Mouse (Mus musculus) ES-CJ7 (cell line): Measurements from ENCODE around the gene Otoa.
A peak's percentile ranks its signal among the peaks of the same experiment; 100 is the strongest.

ENCODE experiments used
- DNase-seq: peaks from one replicate; pipeline ENCODE4 v3.0.0; 2011; ENCODE audit warnings: low read depth, low spot score

Otoa gene

GRCm38 (mm10) chr7:121081816-121082215 is 366 bp downstream of the Otoa start:
- DNase-seq: no peak

- no peak for DNase-seq
Observed at GRCm38 (mm10) chr7:121082949-121083513, 1.6 kb downstream of the Otoa start.

GRCm38 (mm10) chr7:121084840-121085453 is 3.5 kb downstream of the Otoa start:
- no peak for DNase-seq

- DNase-seq: no peak
Observed at GRCm38 (mm10) chr7:121085500-121085899, 4.0 kb downstream of the Otoa start.

GRCm38 (mm10) chr7:121088745-121089144 is 7.3 kb downstream of the Otoa start:
- peak; percentile 19 for DNase-seq

- DNase-seq: no peak
Observed at GRCm38 (mm10) chr7:121090748-121091147, 9.3 kb downstream of the Otoa start.

- no peak for DNase-seq
Observed at GRCm38 (mm10) chr7:121093026-121093425, 11.6 kb downstream of the Otoa start.

GRCm38 (mm10) chr7:121098614-121099389 is 17.4 kb downstream of the Otoa start:
- no peak for DNase-seq

- no peak for DNase-seq
Observed at GRCm38 (mm10) chr7:121107851-121108250, 26.4 kb downstream of the Otoa start.

GRCm38 (mm10) chr7:121111321-121111720 is 29.9 kb downstream of the Otoa start:
- no peak for DNase-seq

- no peak for DNase-seq
Observed at GRCm38 (mm10) chr7:121111762-121112161, 30.3 kb downstream of the Otoa start.

- DNase-seq: peak; percentile 69
Observed at GRCm38 (mm10) chr7:121120143-121120818, 38.8 kb downstream of the Otoa start.

- no peak for DNase-seq
Observed at GRCm38 (mm10) chr7:121130837-121131236, 49.4 kb downstream of the Otoa start.

GRCm38 (mm10) chr7:121141274-121141673 is 59.8 kb downstream of the Otoa start:
- no peak for DNase-seq

- DNase-seq: peak; percentile 13
Observed at GRCm38 (mm10) chr7:121150662-121151061, 69.2 kb downstream of the Otoa start.

GRCm38 (mm10) chr7:121152186-121152585 is 70.7 kb downstream of the Otoa start:
- no peak for DNase-seq

GRCm38 (mm10) chr7:121165616-121166015 is 84.2 kb downstream of the Otoa start:
- DNase-seq: peak; percentile 35

GRCm38 (mm10) chr7:121171888-121172287 is 90.4 kb downstream of the Otoa start:
- DNase-seq: no peak

GRCm38 (mm10) chr7:121187201-121187786 is 105.8 kb downstream of the Otoa start:
- DNase-seq: no peak

GRCm38 (mm10) chr7:121188976-121189375 is 107.5 kb downstream of the Otoa start:
- DNase-seq: no peak

GRCm38 (mm10) chr7:121198933-121199332 is 117.5 kb downstream of the Otoa start:
- DNase-seq: no peak

GRCm38 (mm10) chr7:121211804-121212203 is 130.4 kb downstream of the Otoa start:
- no peak for DNase-seq
